Mouse (Mus musculus): ENCODE results near the gene Vcam1. TPM values are rescaled to one million over a fixed set of nuclear protein-coding genes. Genes with fewer than 3 reads are reported as not detected.

The Vcam1 gene
- total and polyA plus RNA-seq, 3 experiments = 1.8 to 2.2 TPM; not detected in 1

DNA sequence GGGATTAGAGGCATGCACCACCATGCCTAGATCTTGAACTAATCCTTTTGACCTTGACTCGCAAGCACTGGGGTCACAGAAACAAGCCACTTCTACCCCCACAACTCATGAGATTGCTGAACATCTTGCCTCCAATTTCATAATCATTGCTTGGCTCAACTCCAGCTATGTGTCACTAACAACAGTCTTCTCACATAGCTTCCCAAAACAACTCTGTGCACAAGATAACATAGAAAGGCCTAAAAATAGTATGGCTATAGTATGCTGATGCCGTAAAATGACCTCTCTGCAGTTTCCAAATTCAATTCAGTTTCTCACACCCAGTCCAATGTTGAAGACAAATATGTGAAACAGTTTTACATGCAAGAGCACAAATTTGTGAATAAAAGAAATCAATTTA, 56.9 kb downstream of the Vcam1 start:
- DNase-seq (ENCODE audit: extremely low read depth) = no peak
- dilution Hi-C loops (cut with MboI; ENCODE audit: extremely low pct_ligation_motif_present, extremely low pct_unique_long_range_greater_than_20kb, low sequenced_read_pairs) = no loop called here
- no peak overlapping the region for H3K27ac ChIP-seq (ENCODE audit: insufficient read depth, low read depth)
- H3K4me1 ChIP-seq (ENCODE audit: control insufficient read depth in 1 of 2, insufficient read depth in 2 of 2) = no peaks in the 10 kb centered on the region
- no peaks in the 10 kb centered on the region for H3K36me3 ChIP-seq (replicated peaks in 1 of 2; ENCODE audit: control insufficient read depth in 1 of 2, insufficient read depth in 1 of 2, low read length in 1 of 2)
- H3K9me3 ChIP-seq (replicated peaks; ENCODE audit: low read length) = no peaks in the 10 kb centered on the region
- no peaks in the 10 kb centered on the region for H3K79me2 ChIP-seq (replicated peaks; ENCODE audit: control insufficient read depth, extremely low read depth, insufficient read depth, poor library complexity, severe bottlenecking)
- no peaks in the 10 kb centered on the region for H3K27me3 ChIP-seq (replicated peaks)
- no peak overlapping the region for H3K4me2 ChIP-seq (ENCODE audit: insufficient read depth, low read depth, poor library complexity, severe bottlenecking)
- in situ Hi-C loops (cut with MboI; ENCODE audit: low pct_ligation_motif_present, low pct_unique_long_range_greater_than_20kb, low sequenced_read_pairs) = loop anchor here (25.0 kb wide), 1 partner anchor 140 kb away; no protein-coding TSS in a partner anchor
- no peak for TF ChIP-seq POLR2AphosphoS2 (IDR thresholded peaks at IDR 0.05; ENCODE audit: low read depth, low read length)
- TF ChIP-seq KAT2A (IDR thresholded peaks at IDR 0.05; ENCODE audit: insufficient replicate concordance, low read length) = no peak
- TF ChIP-seq ZNF384 (IDR thresholded peaks at IDR 0.05; ENCODE audit: low read depth, low read length) = no peak
- no peak for TF ChIP-seq NELFE (IDR thresholded peaks at IDR 0.05; ENCODE audit: low read depth, low read length)
- no peak overlapping the region for H3K4me3 ChIP-seq (replicated peaks in 1 of 3; ENCODE audit: low read depth in 2 of 3, low read length in 2 of 3, poor library complexity in 1 of 3)
- no peak overlapping the region for H3K9ac ChIP-seq (ENCODE audit: insufficient read depth, low read depth)

GRCm38 (mm10) chr3:116062141-116062540, 67.3 kb downstream of the Vcam1 start:
- H3K9ac ChIP-seq (ENCODE audit: insufficient read depth, low read depth) = no peak overlapping the region
- peaks cover 0 to 3% of the 10 kb centered on the region in 2 experiments; a peak in 1 of 4 replicates for H3K4me1 ChIP-seq (ENCODE audit: control insufficient read depth in 1 of 2, insufficient read depth in 2 of 2)
- H3K4me2 ChIP-seq (ENCODE audit: insufficient read depth, low read depth, poor library complexity, severe bottlenecking) = no peak overlapping the region
- no peak for TF ChIP-seq ZMIZ1 (IDR thresholded peaks at IDR 0.05; ENCODE audit: low read depth, low read length)
- TF ChIP-seq E2F4 (IDR thresholded peaks at IDR 0.05; ENCODE audit: insufficient replicate concordance, low read depth, low read length) = no peak
- TF ChIP-seq PAX5 (IDR thresholded peaks at IDR 0.05; ENCODE audit: low read length) = no peak
- TF ChIP-seq HCFC1 (IDR thresholded peaks at IDR 0.05; ENCODE audit: low read depth, low read length) = no peak
- TF ChIP-seq TCF12 (IDR thresholded peaks at IDR 0.05; ENCODE audit: low read depth, low read length) = no peak
- TF ChIP-seq NRF1 (IDR thresholded peaks at IDR 0.05; ENCODE audit: low read depth, low read length) = no peak
- no peak overlapping the region for H3K4me3 ChIP-seq (replicated peaks in 1 of 3; ENCODE audit: low read depth in 2 of 3, low read length in 2 of 3, poor library complexity in 1 of 3)
- H3K27ac ChIP-seq (ENCODE audit: insufficient read depth, low read depth) = no peak overlapping the region
- no peaks in the 10 kb centered on the region for H3K27me3 ChIP-seq (replicated peaks)
- H3K79me2 ChIP-seq (replicated peaks; ENCODE audit: control insufficient read depth, extremely low read depth, insufficient read depth, poor library complexity, severe bottlenecking) = no peaks in the 10 kb centered on the region
- no peaks in the 10 kb centered on the region for H3K36me3 ChIP-seq (replicated peaks in 1 of 2; ENCODE audit: control insufficient read depth in 1 of 2, insufficient read depth in 1 of 2, low read length in 1 of 2)
- DNase-seq (ENCODE audit: extremely low read depth) = no peak
- dilution Hi-C loops (cut with MboI; ENCODE audit: extremely low pct_ligation_motif_present, extremely low pct_unique_long_range_greater_than_20kb, low sequenced_read_pairs) (no loop called here), in situ Hi-C loops (cut with MboI; ENCODE audit: low pct_ligation_motif_present, low pct_unique_long_range_greater_than_20kb, low sequenced_read_pairs) (loop anchor here (25.0 kb wide), 1 partner anchor 150 kb away; no protein-coding TSS in a partner anchor)
- H3K9me3 ChIP-seq (replicated peaks; ENCODE audit: low read length) = no peaks in the 10 kb centered on the region

DNA sequence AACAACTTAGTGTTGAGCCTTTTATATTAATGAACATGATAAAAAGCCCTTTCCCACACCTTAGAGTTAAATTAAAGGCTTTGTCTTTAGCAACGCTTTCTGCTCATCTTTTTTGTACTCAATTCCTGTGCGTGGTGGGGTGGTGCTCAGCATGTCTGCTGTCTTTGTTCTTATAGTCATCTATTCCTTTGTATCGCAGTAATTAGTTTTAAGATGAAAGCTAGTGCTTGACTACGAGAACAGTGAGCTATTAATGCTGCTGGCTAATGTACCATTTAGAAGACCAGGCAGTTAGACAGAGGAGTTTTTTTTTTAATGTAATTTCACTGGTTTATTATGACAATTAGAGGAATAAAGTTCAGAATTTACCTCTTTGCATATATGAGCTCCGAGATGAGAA, 69.2 kb downstream of the Vcam1 start:
- H3K36me3 ChIP-seq (replicated peaks in 1 of 2; ENCODE audit: control insufficient read depth in 1 of 2, insufficient read depth in 1 of 2, low read length in 1 of 2) = no peaks in the 10 kb centered on the region
- no peak for DNase-seq (ENCODE audit: extremely low read depth)
- no peak overlapping the region for H3K27ac ChIP-seq (ENCODE audit: insufficient read depth, low read depth)
- in situ Hi-C loops (cut with MboI; ENCODE audit: low pct_ligation_motif_present, low pct_unique_long_range_greater_than_20kb, low sequenced_read_pairs) = loop anchor here (25.0 kb wide), 1 partner anchor 152 kb away; no protein-coding TSS in a partner anchor
- no peaks in the 10 kb centered on the region for H3K27me3 ChIP-seq (replicated peaks)
- H3K9ac ChIP-seq (ENCODE audit: insufficient read depth, low read depth) = no peak overlapping the region
- no peak overlapping the region for H3K4me3 ChIP-seq (replicated peaks in 1 of 3; ENCODE audit: low read depth in 2 of 3, low read length in 2 of 3, poor library complexity in 1 of 3)
- TF ChIP-seq ETS1 (conservative IDR thresholded peaks at IDR 0.05; ENCODE audit: low read depth, low read length) (no peak), RAD21 (IDR thresholded peaks at IDR 0.05; ENCODE audit: low read depth, low read length) (no peak), POLR2AphosphoS2 (IDR thresholded peaks at IDR 0.05; ENCODE audit: low read depth, low read length) (no peak), MEF2A (IDR thresholded peaks at IDR 0.05; ENCODE audit: borderline replicate concordance, low read depth, low read length) (no peak), TBP (conservative IDR thresholded peaks at IDR 0.05; ENCODE audit: low read depth, low read length) (no peak), NELFE (IDR thresholded peaks at IDR 0.05; ENCODE audit: low read depth, low read length) (no peak), CHD1 (IDR thresholded peaks at IDR 0.05; ENCODE audit: low read depth, low read length) (no peak), MAZ (IDR thresholded peaks at IDR 0.05; ENCODE audit: low read depth, low read length) (no peak), RCOR1 (conservative IDR thresholded peaks at IDR 0.05; ENCODE audit: low read depth, low read length) (no peak), PAX5 (IDR thresholded peaks at IDR 0.05; ENCODE audit: low read length) (no peak), EP300 (IDR thresholded peaks at IDR 0.05; ENCODE audit: low read length) (no peak), CTCF (conservative IDR thresholded peaks at IDR 0.05 in 1 of 2, IDR thresholded peaks at IDR 0.05 in 1 of 2; ENCODE audit: low read depth in 2 of 2, low read length in 2 of 2) (no peak)
- peaks cover 0 to 3% of the 10 kb centered on the region in 2 experiments; a peak in 1 of 4 replicates for H3K4me1 ChIP-seq (ENCODE audit: control insufficient read depth in 1 of 2, insufficient read depth in 2 of 2)
- H3K4me2 ChIP-seq (ENCODE audit: insufficient read depth, low read depth, poor library complexity, severe bottlenecking) = no peak overlapping the region
- no peaks in the 10 kb centered on the region for H3K79me2 ChIP-seq (replicated peaks; ENCODE audit: control insufficient read depth, extremely low read depth, insufficient read depth, poor library complexity, severe bottlenecking)
- H3K9me3 ChIP-seq (replicated peaks; ENCODE audit: low read length) = no peaks in the 10 kb centered on the region
- dilution Hi-C loops (cut with MboI; ENCODE audit: extremely low pct_ligation_motif_present, extremely low pct_unique_long_range_greater_than_20kb, low sequenced_read_pairs) = no loop called here
